Mouse (Mus musculus) megakaryocyte, adult 5-6 weeks (primary cell): ENCODE results near the gene Nup205. TPM values are rescaled to one million over a fixed set of nuclear protein-coding genes. Genes with fewer than 3 reads are reported as not detected.
"Not testable (repeated sequence)": the region's sequence is repeated elsewhere in the genome, so short reads cannot be mapped to it uniquely, and the experiment has no call there.

Experiments
- ATAC-seq: 2 replicates; pipeline ENCODE4 v1.8.0; 2016; ENCODE audit warnings: mild to moderate bottlenecking, inconsistent platforms; ENCODE audit not compliant: poor library complexity, severe bottlenecking
- total RNA-seq, 2 experiments: library from RNA; stranded (forward) in 1 of 2; stranded (reverse) in 1 of 2; fragments of 153-499, 151-499 nt in 1 of 2; fragments of 221-1000, 200-1000 nt in 1 of 2; gene quantifications; 2 replicates each; pipeline versions ENCODE4 v1.2.3 to v1.2.4; 2015 to 2017

The Nup205 gene
- total RNA-seq (2015) = 42.0 and 42.6 TPM in 2 replicates
- 43.7 and 48.3 TPM in 2 replicates for total RNA-seq (2017)

DNA sequence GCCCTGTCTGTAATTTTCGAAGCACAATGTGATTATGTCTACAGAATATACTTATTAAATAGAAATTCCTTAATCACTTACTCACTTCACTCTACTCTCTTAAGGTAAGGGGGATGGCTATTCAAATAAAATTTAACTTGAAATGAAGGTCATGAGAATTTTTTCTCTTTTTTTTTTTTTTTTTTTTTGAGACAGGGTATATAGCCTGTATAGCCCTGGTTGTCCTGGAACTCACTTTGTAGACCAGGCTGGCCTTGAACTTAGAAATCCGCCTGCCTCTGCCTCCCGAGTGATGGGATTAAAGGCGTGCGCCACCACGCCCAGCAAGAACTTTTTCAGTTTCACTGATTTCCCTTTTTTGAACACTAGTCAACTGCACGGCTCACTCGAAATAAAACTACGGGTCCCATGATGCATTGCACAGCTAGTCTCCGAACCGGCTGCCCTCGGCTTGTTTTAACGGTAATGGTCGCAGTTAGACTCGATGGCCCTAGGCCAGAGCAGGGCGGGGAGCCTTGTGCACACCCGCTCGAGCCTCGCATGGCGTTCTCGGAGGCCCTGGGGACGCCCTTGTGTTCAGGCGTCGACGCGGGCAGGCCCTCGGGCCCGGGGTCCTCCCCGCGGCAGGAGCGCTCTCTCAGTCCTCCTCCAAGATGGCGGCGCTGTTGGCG, at the start of gene Nup205:
TSS of gene Nup205 (plus strand) at position 443 of the 671 bp plus-strand sequence.
- peak; percentile 96 for ATAC-seq

DNA sequence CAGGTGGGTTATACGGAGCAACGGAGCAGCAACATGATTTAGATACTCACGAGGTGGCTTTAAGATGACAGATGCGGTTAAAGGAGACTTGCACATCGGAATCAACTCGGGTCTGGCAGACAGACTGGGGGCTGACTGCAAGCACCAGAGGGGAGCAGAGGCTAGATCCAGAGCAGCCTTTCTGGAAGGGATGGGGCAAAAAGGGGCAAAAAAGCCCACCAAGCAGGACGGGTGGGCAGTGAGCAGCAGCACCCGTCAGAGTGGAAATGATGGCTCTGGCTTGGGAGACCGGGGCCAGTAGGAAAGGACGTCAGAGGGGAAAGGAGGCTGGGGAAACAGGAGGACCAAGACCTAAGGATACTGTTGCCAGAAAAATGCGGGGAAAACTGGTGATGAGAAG, 44.4 kb upstream of the Nup205 start:
- no peak for ATAC-seq

DNA sequence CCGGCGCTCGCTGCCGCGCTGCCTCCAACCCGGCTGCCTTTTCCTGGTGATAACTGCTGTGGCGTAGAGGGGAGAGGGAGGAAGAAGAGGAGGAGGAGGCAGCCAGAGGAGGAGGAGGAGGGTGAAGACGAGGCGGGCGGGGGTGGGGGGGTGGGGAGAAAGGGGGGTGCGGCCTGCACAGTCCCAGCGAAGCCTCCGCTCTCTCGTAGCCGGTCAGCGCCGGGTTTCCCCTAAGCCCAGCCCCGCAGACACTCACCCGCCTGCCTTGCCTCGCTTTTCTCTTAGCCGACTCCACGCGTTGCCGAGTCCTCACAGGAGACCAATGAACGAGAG, 44.0 kb upstream of the Nup205 start:
- ATAC-seq = peak; percentile 55

- peak; percentile 95 for ATAC-seq
Observed at GRCm38 (mm10) chr6:35133579-35134488, 43.4 kb upstream of the Nup205 start, which contains the start of gene Cnot4. Gene Cnot4, minus strand, starts transcription at chr6:35133724.

- ATAC-seq = no peak
Observed at GRCm38 (mm10) chr6:35134844-35135243, 42.4 kb upstream of the Nup205 start.

- ATAC-seq = no peak
Observed at GRCm38 (mm10) chr6:35140351-35140750, 36.9 kb upstream of the Nup205 start.

GRCm38 (mm10) chr6:35145569-35145968, 31.7 kb upstream of the Nup205 start:
- peak; percentile 40; the same call in 1 of the 2 replicates for ATAC-seq

DNA sequence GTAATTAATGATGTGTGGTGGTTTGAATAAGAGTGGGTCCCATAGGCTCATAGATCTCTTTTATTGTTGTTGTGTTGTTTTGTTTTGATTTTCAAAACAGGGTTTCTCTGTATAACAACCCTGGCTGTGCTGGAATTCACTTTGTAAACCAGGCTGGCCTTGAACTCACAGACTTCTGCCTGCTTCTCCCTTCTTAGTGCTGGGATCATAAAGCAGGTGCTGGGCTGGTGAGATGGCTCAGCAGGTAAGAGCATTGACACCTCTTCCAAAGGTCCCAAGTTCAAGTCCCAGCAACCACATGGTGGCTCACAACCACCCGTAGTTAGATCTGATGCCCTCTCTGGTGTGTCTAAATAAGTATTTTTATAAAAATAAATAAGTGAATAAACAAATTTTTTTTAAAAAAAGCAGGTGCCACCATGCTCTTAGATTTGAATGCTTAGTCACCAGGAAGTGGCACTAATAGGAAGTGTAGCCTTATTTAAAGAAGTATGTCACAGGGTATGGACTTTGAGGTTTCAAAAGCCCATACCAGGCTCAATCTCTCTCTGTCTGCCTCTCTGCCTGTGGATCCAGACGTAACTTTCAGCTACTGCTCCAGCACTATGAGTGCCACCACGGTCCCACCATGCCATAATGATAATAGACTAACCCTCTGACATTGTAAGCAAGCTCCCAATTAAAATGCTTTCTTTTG, 29.3 kb upstream of the Nup205 start:
- peak; percentile 67 for ATAC-seq

GRCm38 (mm10) chr6:35154540-35154939, 22.7 kb upstream of the Nup205 start:
- ATAC-seq = no peak

DNA sequence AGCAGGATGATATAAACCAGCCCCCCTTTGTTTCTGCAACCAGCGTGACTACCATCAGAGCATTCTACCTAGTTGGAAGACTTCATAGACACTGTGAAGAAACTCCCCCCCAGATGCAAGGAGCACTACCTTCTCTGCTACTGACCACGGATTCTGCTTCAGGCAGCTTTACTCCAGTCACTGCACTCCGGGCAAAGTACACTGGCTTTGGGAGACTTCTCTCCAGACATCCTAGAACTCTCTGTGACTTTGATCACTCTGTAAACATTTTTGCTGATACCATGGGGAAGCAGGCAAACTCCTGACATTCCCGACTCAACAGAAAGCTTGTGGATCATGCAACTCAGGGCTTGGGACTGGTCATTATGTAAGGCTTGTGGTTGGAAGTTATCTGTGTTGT, 8.0 kb upstream of the Nup205 start:
- no peak for ATAC-seq

- ATAC-seq = not testable (repeated sequence)
Observed at GRCm38 (mm10) chr6:35172028-35172427, 5.2 kb upstream of the Nup205 start.

DNA sequence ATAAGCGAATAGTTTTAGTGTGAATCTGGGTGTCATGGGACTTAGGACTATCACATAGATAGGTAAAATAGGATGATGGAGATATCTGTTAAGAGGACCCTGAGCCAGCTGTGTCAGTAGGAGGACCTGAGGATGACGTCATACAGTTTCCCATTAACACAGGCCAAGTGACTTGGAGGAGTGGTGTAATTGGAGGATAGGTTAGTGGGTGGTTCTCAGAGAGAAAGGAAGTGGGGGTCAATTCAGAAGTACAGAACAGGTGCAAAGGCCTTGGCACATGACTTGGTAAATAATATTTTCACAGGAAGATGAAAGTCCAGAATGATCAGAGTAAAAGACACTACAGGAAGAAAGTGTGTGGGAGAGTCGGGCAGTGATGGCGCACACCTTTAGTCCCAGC, 4.0 kb upstream of the Nup205 start:
- no peak for ATAC-seq

DNA sequence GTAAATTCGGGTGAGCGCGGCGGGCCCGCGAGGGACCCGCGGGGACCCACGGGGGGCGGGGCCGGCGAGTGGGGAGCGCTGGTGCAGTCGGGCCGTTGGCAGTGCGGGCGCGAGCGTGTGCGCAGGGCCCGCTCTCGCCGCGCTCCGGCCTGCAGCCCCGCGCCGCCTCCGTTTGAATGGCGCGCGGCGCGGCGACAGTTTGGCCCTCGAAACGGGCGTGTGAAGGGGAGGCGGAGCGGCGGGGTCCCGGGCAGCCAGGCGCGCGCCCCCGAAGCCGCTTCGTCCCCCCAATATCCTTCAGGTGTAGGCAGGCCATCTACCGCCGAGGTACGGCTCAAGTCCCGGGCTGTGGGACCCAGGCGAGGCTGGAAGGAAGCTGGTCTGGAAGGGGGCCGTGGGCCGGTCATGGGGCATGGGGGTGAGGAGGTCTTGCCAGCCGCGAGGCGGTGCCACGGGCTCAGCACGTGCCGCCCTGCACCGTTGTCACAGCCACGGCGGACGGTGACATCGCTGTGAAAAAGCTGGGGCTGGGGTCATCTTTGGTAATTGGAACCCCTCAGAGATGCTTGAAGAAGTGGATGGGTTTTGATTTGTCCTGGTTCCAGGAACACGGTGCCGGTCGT, 540 bp downstream of the Nup205 start:
- ATAC-seq = peak; percentile 55

GRCm38 (mm10) chr6:35179299-35179698, 2.1 kb downstream of the Nup205 start:
- ATAC-seq = not testable (repeated sequence)

- ATAC-seq = no peak
Observed at GRCm38 (mm10) chr6:35184781-35185180, 7.6 kb downstream of the Nup205 start.

DNA sequence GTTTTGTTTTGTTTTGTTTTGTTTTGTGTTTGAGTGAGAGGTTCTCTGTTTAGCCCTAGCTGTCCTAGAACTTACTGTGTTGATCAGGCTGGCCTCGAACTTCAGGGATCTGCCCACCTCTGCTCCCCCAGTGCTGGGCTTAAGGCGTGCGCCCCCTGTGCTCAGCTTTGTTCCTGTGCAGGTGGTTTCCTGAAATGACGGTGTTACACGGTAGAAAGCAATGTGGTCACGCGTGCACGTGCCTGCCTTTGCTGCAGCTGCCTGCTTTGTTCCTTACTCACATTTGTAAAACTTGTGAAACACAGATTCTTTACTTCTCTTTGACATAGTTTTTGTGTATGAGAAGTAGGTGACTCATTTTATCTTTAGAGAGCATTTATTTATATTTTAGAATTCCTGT, 14.0 kb downstream of the Nup205 start:
- no peak for ATAC-seq

GRCm38 (mm10) chr6:35225696-35226095, 48.5 kb downstream of the Nup205 start:
- no peak for ATAC-seq

GRCm38 (mm10) chr6:35229415-35229814, 52.2 kb downstream of the Nup205 start:
- ATAC-seq = no peak

DNA sequence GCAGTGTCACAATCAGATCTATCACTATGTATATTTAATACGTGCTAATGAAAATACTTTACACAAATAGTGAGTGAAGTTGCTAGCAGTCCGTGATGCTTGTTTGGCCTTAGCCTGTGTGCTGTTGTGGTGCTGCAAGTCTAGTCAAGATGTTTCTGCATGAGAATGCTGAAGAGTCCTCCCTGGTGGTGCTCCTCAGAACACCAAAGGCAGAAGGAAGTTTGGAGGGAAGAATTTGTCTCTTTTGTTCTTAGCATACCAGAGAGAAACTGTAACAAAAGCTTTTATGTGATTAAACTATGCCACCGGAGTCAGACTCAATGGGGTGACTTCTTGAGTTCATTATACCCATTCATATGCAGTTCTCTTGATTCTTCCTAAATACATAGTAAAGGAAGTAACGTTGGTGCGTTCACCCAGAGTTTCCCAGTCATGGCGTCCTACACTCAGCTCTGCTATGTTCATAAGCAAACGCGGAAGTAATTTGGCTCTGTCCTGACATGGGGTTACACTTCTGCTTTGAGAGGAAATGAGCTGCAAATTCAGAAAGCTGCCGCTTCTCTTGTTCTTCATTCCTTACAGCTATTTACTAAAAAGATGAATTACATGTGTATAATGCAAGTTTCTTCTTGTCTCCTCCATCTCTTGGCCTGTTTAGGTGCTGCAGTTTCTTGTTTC, 59.0 kb downstream of the Nup205 start:
- ATAC-seq = 0 out of 2 replicates have a peak, but pooled peaks have one; percentile 51

DNA sequence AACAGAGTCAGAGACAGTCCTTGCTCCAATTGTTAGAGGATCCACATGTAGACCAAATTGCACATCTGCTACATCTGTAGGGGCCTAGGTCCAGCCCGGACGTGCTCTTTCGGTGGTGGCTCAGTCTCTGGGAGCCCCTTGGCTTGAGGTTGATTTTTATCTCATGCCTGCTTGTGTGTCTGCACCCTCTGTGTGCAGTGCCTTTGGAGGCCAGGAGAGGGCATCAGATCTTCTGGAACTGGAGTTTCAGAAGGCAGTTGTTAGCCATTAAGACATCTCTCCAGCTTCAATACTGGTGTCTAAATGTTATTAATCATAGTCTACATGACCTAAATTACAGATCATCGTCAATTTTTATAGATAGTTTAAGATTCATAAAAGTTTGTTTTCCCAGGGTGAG, 66.0 kb downstream of the Nup205 start:
- no peak for ATAC-seq
